Mouse (Mus musculus): ENCODE measurements around the gene Satb1. TPM values are rescaled to one million over a fixed set of nuclear protein-coding genes. Genes with fewer than 3 reads are reported as not detected.

Gene Satb1
- polyA plus RNA-seq, 1 experiment from 2014 or later, result 16.5 TPM

GRCm38 (mm10) chr17:51790387-51791060 is 42.6 kb downstream of the Satb1 start:
- no peak for ATAC-seq (ENCODE audit: insufficient number of reproducible peaks, low FRiP score, low TSS enrichment, low read depth)
- no peak overlapping the region for H3K4me3 ChIP-seq

GRCm38 (mm10) chr17:51789777-51790176 is 43.3 kb downstream of the Satb1 start:
- Histone ChIP-seq H3K27me3 (no peaks in the 10 kb centered on the region), H3K4me2 (no peak overlapping the region), H3K9me3 (no peaks in the 10 kb centered on the region), H3K27ac (no peak overlapping the region), H3K4me1 (peaks cover 8% of the 10 kb centered on the region; the same call in 1 of the 2 replicates), H3K36me3 (no peaks in the 10 kb centered on the region), H3K4me3 (no peak overlapping the region), H3K9ac (no peak overlapping the region)
- no peak for ATAC-seq (ENCODE audit: insufficient number of reproducible peaks, low FRiP score, low TSS enrichment, low read depth)
- 44% methylated on average over 6 of the region's 6 CpGs for WGBS

More at GRCm38 (mm10) chr17:51790387-51791060, 42.6 kb downstream of the Satb1 start:
- Histone ChIP-seq H3K27me3 (no peaks in the 10 kb centered on the region), H3K9ac (no peak overlapping the region), H3K27ac (no peak overlapping the region), H3K36me3 (no peaks in the 10 kb centered on the region), H3K9me3 (no peaks in the 10 kb centered on the region), H3K4me2 (no peak overlapping the region), H3K4me1 (peaks cover 8% of the 10 kb centered on the region; the same call in 1 of the 2 replicates)
- 33% methylated on average over 8 of the region's 8 CpGs for WGBS

GRCm38 (mm10) chr17:51789098-51789497 is 44.0 kb downstream of the Satb1 start:
- H3K9me3 ChIP-seq, result no peaks in the 10 kb centered on the region

GRCm38 (mm10) chr17:51787955-51788354 is 45.1 kb downstream of the Satb1 start:
- no peaks in the 10 kb centered on the region for H3K9me3 ChIP-seq
- no peaks in the 10 kb centered on the region for H3K27me3 ChIP-seq
- no peak for ATAC-seq (ENCODE audit: insufficient number of reproducible peaks, low FRiP score, low TSS enrichment, low read depth)
- no peak overlapping the region for H3K4me3 ChIP-seq
- no peak overlapping the region for H3K27ac ChIP-seq
- peaks cover 8% of the 10 kb centered on the region; the same call in 1 of the 2 replicates for H3K4me1 ChIP-seq
- H3K9ac ChIP-seq, result no peak overlapping the region
- no peak overlapping the region for H3K4me2 ChIP-seq
- WGBS, result 86% methylated on average over 2 of the region's 2 CpGs
- no peaks in the 10 kb centered on the region for H3K36me3 ChIP-seq

More at GRCm38 (mm10) chr17:51789098-51789497, 44.0 kb downstream of the Satb1 start:
- no peak overlapping the region for H3K4me3 ChIP-seq
- H3K36me3 ChIP-seq, result no peaks in the 10 kb centered on the region
- no peak overlapping the region for H3K9ac ChIP-seq
- no peak for ATAC-seq (ENCODE audit: insufficient number of reproducible peaks, low FRiP score, low TSS enrichment, low read depth)
- peaks cover 8% of the 10 kb centered on the region; the same call in 1 of the 2 replicates for H3K4me1 ChIP-seq
- WGBS, result 94% methylated on average over 4 of the region's 4 CpGs
- H3K4me2 ChIP-seq, result no peak overlapping the region
- no peaks in the 10 kb centered on the region for H3K27me3 ChIP-seq
- H3K27ac ChIP-seq, result no peak overlapping the region

- H3K9ac ChIP-seq, result no peak overlapping the region
- no peak for ATAC-seq (ENCODE audit: insufficient number of reproducible peaks, low FRiP score, low TSS enrichment, low read depth)
- H3K27ac ChIP-seq, result no peak overlapping the region
- peaks cover 5% of the 10 kb centered on the region; the same call in 1 of the 2 replicates for H3K36me3 ChIP-seq
- no peak overlapping the region for H3K4me2 ChIP-seq
- H3K27me3 ChIP-seq, result no peaks in the 10 kb centered on the region
- 82% methylated on average over 2 of the region's 2 CpGs for WGBS
- no peaks in the 10 kb centered on the region for H3K9me3 ChIP-seq
- peaks cover 8% of the 10 kb centered on the region; the same call in 1 of the 2 replicates for H3K4me1 ChIP-seq
- no peak overlapping the region for H3K4me3 ChIP-seq
Measured at GRCm38 (mm10) chr17:51786050-51786449, 47.0 kb downstream of the Satb1 start.

GRCm38 (mm10) chr17:51784935-51785334 is 48.2 kb downstream of the Satb1 start:
- H3K27me3 ChIP-seq, result no peaks in the 10 kb centered on the region
- no peak overlapping the region for H3K4me3 ChIP-seq
- ATAC-seq (ENCODE audit: insufficient number of reproducible peaks, low FRiP score, low TSS enrichment, low read depth), result no peak
- no peak overlapping the region for H3K27ac ChIP-seq
- peaks cover 5% of the 10 kb centered on the region; the same call in 1 of the 2 replicates for H3K36me3 ChIP-seq
- H3K9ac ChIP-seq, result no peak overlapping the region
- no peaks in the 10 kb centered on the region for H3K9me3 ChIP-seq
- no peak overlapping the region for H3K4me2 ChIP-seq
- WGBS, result 89% methylated on average over 9 of the region's 9 CpGs
- peaks cover 8% of the 10 kb centered on the region; the same call in 1 of the 2 replicates for H3K4me1 ChIP-seq

GRCm38 (mm10) chr17:51783591-51784279 is 49.4 kb downstream of the Satb1 start:
- no peaks in the 10 kb centered on the region for H3K4me1 ChIP-seq
- no peak overlapping the region for H3K27ac ChIP-seq
- 80% methylated on average over 8 of the region's 8 CpGs for WGBS
- no peaks in the 10 kb centered on the region for H3K9me3 ChIP-seq
- no peaks in the 10 kb centered on the region for H3K27me3 ChIP-seq
- no peak overlapping the region for H3K4me2 ChIP-seq
- ATAC-seq (ENCODE audit: insufficient number of reproducible peaks, low FRiP score, low TSS enrichment, low read depth), result no peak
- no peak overlapping the region for H3K4me3 ChIP-seq
- peaks cover 5% of the 10 kb centered on the region; the same call in 1 of the 2 replicates for H3K36me3 ChIP-seq
- H3K9ac ChIP-seq, result no peak overlapping the region

- Histone ChIP-seq H3K36me3 (peaks cover 5% of the 10 kb centered on the region; the same call in 1 of the 2 replicates), H3K27me3 (no peaks in the 10 kb centered on the region), H3K9me3 (no peaks in the 10 kb centered on the region), H3K4me2 (no peak overlapping the region), H3K9ac (no peak overlapping the region), H3K4me3 (no peak overlapping the region), H3K27ac (no peak overlapping the region), H3K4me1 (no peaks in the 10 kb centered on the region)
- no peak for ATAC-seq (ENCODE audit: insufficient number of reproducible peaks, low FRiP score, low TSS enrichment, low read depth)
- WGBS, result 93% methylated on average over 11 of the region's 11 CpGs
Measured at GRCm38 (mm10) chr17:51780036-51780435, 53.1 kb downstream of the Satb1 start.

- WGBS, result 69% methylated on average over 2 of the region's 2 CpGs
- no peak overlapping the region for H3K27ac ChIP-seq
- no peak overlapping the region for H3K4me2 ChIP-seq
- H3K9me3 ChIP-seq, result no peaks in the 10 kb centered on the region
- H3K9ac ChIP-seq, result no peak overlapping the region
- no peak overlapping the region for H3K4me3 ChIP-seq
- H3K27me3 ChIP-seq, result no peaks in the 10 kb centered on the region
- no peaks in the 10 kb centered on the region for H3K4me1 ChIP-seq
- ATAC-seq (ENCODE audit: insufficient number of reproducible peaks, low FRiP score, low TSS enrichment, low read depth), result no peak
- H3K36me3 ChIP-seq, result peaks cover 5% of the 10 kb centered on the region; the same call in 1 of the 2 replicates
Measured at GRCm38 (mm10) chr17:51778961-51779360, 54.1 kb downstream of the Satb1 start.

- Histone ChIP-seq H3K27ac (no peak overlapping the region), H3K4me3 (no peak overlapping the region), H3K4me2 (no peak overlapping the region), H3K9ac (no peak overlapping the region), H3K36me3 (peaks cover 5% of the 10 kb centered on the region; the same call in 1 of the 2 replicates), H3K4me1 (no peaks in the 10 kb centered on the region), H3K9me3 (no peaks in the 10 kb centered on the region), H3K27me3 (no peaks in the 10 kb centered on the region)
- WGBS, result 67% methylated on average over 1 of the region's 1 CpGs
- ATAC-seq (ENCODE audit: insufficient number of reproducible peaks, low FRiP score, low TSS enrichment, low read depth), result no peak
Measured at GRCm38 (mm10) chr17:51777813-51778212, 55.3 kb downstream of the Satb1 start.

- Histone ChIP-seq H3K4me3 (no peak overlapping the region), H3K27me3 (no peaks in the 10 kb centered on the region), H3K9ac (no peak overlapping the region), H3K36me3 (no peaks in the 10 kb centered on the region), H3K9me3 (no peaks in the 10 kb centered on the region), H3K4me1 (no peaks in the 10 kb centered on the region), H3K4me2 (no peak overlapping the region), H3K27ac (no peak overlapping the region)
- no peak for ATAC-seq (ENCODE audit: insufficient number of reproducible peaks, low FRiP score, low TSS enrichment, low read depth)
- 78% methylated on average over 18 of the region's 18 CpGs for WGBS
Measured at GRCm38 (mm10) chr17:51775070-51775881, 57.8 kb downstream of the Satb1 start.

Data from limb, embryonic 15.5 days (tissue).